Mouse (Mus musculus): Measurements from ENCODE around the gene Gtf2i. TPM values are rescaled to one million over a fixed set of nuclear protein-coding genes. Genes with fewer than 3 reads are reported as not detected.

Gtf2i gene
- polyA plus RNA-seq, 1 experiment from 2014 or later = 132 TPM

DNA sequence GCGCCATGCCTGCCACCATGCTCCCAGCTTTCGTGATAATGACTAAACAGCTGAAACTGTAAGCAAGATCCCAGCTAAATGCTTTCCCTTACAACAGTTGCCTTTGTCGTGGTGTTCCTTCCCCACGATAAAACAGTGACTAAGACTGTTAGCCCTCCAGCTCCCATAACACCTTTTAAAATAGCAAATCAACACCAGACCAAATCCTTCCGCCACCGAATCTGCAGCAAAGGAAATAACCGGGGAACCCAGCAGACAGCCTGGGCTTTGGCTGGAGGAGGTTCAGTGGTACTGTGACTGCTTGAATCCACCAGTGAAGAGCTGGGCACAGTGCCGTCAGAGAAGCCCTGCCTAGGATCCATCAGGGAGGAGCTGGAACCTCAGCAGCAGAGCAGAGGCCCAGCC, 65.3 kb downstream of the Gtf2i start:
- no peak overlapping the region for H3K9ac ChIP-seq (ENCODE audit: low read length)
- H3K27ac ChIP-seq (ENCODE audit: low read length) = no peak overlapping the region
- H3K36me3 ChIP-seq (ENCODE audit: control insufficient read depth, insufficient read depth) = peaks cover 93% of the 10 kb centered on the region
- no peak overlapping the region for H3K4me3 ChIP-seq (ENCODE audit: low read length)
- H3K27me3 ChIP-seq (ENCODE audit: control insufficient read depth, insufficient read depth, low read length) = no peaks in the 10 kb centered on the region
- H3K9me3 ChIP-seq (replicated peaks; ENCODE audit: control insufficient read depth, low read length) = no peaks in the 10 kb centered on the region
- H3K4me2 ChIP-seq (ENCODE audit: low read depth, low read length) = no peak overlapping the region
- WGBS = 83% methylated on average over 8 of the region's 8 CpGs
- ATAC-seq (replicated peaks; ENCODE audit: extremely low read depth, insufficient read depth, low FRiP score) = no peak
- H3K4me1 ChIP-seq (ENCODE audit: control insufficient read depth, insufficient read depth, low read length) = no peaks in the 10 kb centered on the region

DNA sequence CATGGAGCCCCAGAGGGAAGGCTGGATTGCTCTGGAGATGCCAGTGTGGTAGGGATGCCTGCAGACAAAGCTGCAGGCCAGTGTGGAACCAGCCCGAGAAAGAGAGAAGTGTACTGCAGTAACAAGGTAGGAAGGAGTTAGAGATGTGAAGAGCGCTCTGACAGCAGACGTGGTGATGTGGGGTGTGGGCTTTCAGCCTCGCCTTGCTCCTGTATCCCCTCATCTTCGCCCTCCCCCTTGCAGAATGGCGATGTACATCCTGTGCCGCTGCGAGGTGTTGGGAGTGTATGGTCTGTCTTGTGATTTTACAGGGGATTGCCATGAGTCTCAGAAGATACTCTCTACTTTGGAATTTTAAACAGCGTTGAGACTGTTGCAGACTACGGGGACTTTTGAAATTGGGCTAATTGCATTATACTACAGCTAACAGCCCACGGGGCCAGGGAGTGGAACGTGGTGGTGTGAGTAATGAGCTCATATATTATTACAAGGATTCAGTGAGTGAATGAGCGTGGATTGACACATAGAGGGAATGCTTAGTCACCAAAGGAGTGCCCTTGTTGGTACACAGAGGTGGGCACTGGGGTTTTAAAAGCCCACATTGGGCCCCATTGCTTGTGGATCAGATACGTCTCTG, 65.8 kb downstream of the Gtf2i start:
- Histone ChIP-seq H3K36me3 (ENCODE audit: control insufficient read depth, insufficient read depth) (peaks cover 95% of the 10 kb centered on the region), H3K27me3 (ENCODE audit: control insufficient read depth, insufficient read depth, low read length) (no peaks in the 10 kb centered on the region), H3K9me3 (replicated peaks; ENCODE audit: control insufficient read depth, low read length) (no peaks in the 10 kb centered on the region), H3K4me2 (ENCODE audit: low read depth, low read length) (no peak overlapping the region), H3K4me1 (ENCODE audit: control insufficient read depth, insufficient read depth, low read length) (no peaks in the 10 kb centered on the region), H3K9ac (ENCODE audit: low read length) (no peak overlapping the region), H3K4me3 (ENCODE audit: low read length) (no peak overlapping the region), H3K27ac (ENCODE audit: low read length) (no peak overlapping the region)
- ATAC-seq (replicated peaks; ENCODE audit: extremely low read depth, insufficient read depth, low FRiP score) = no peak
- 89% methylated on average over 14 of the region's 14 CpGs for WGBS

GRCm38 (mm10) chr5:134246146-134246545, 68.4 kb downstream of the Gtf2i start:
- Histone ChIP-seq H3K9ac (ENCODE audit: low read length) (no peak overlapping the region), H3K4me2 (ENCODE audit: low read depth, low read length) (no peak overlapping the region), H3K27ac (ENCODE audit: low read length) (no peak overlapping the region), H3K4me1 (ENCODE audit: control insufficient read depth, insufficient read depth, low read length) (no peaks in the 10 kb centered on the region), H3K36me3 (ENCODE audit: control insufficient read depth, insufficient read depth) (peaks cover 97% of the 10 kb centered on the region), H3K9me3 (replicated peaks; ENCODE audit: control insufficient read depth, low read length) (no peaks in the 10 kb centered on the region), H3K4me3 (ENCODE audit: low read length) (no peak overlapping the region), H3K27me3 (ENCODE audit: control insufficient read depth, insufficient read depth, low read length) (no peaks in the 10 kb centered on the region)
- no peak for ATAC-seq (replicated peaks; ENCODE audit: extremely low read depth, insufficient read depth, low FRiP score)
- WGBS = 87% methylated on average over 5 of the region's 5 CpGs

DNA sequence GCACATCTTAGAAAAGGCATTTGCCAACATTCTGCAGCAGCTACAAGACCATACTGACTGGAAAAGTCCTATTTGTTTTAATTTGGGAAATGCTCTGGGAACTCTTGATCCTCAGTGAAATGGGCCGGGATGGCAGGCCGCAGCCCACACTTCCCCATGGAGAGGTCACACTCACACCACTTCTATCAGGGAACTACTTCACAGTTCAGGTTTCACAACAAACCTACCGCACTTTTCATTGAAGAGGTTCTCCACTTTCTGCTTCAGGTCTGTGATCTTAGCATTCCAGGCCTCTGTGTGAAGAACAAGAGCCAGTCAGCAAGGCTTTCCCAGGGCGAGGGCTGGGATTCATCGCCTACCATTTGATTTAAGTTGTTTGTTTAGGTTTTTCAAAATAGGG, 69.7 kb downstream of the Gtf2i start:
- H3K9me3 ChIP-seq (replicated peaks; ENCODE audit: control insufficient read depth, low read length) = no peaks in the 10 kb centered on the region
- H3K36me3 ChIP-seq (ENCODE audit: control insufficient read depth, insufficient read depth) = peaks cover 100% of the 10 kb centered on the region
- H3K4me1 ChIP-seq (ENCODE audit: control insufficient read depth, insufficient read depth, low read length) = no peaks in the 10 kb centered on the region
- no peaks in the 10 kb centered on the region for H3K27me3 ChIP-seq (ENCODE audit: control insufficient read depth, insufficient read depth, low read length)
- no peak overlapping the region for H3K27ac ChIP-seq (ENCODE audit: low read length)
- H3K4me2 ChIP-seq (ENCODE audit: low read depth, low read length) = no peak overlapping the region
- no peak for ATAC-seq (replicated peaks; ENCODE audit: extremely low read depth, insufficient read depth, low FRiP score)
- 87% methylated on average over 5 of the region's 5 CpGs for WGBS
- no peak overlapping the region for H3K4me3 ChIP-seq (ENCODE audit: low read length)
- H3K9ac ChIP-seq (ENCODE audit: low read length) = no peak overlapping the region

GRCm38 (mm10) chr5:134243661-134244436, 70.7 kb downstream of the Gtf2i start:
- H3K27ac ChIP-seq (ENCODE audit: low read length) = no peak overlapping the region
- no peaks in the 10 kb centered on the region for H3K9me3 ChIP-seq (replicated peaks; ENCODE audit: control insufficient read depth, low read length)
- no peaks in the 10 kb centered on the region for H3K27me3 ChIP-seq (ENCODE audit: control insufficient read depth, insufficient read depth, low read length)
- no peak overlapping the region for H3K9ac ChIP-seq (ENCODE audit: low read length)
- peaks cover 100% of the 10 kb centered on the region for H3K36me3 ChIP-seq (ENCODE audit: control insufficient read depth, insufficient read depth)
- no peak overlapping the region for H3K4me2 ChIP-seq (ENCODE audit: low read depth, low read length)
- ATAC-seq (replicated peaks; ENCODE audit: extremely low read depth, insufficient read depth, low FRiP score) = 0 out of 2 replicates have a peak, but pooled peaks have one; percentile 10
- WGBS = 89% methylated on average over 26 of the region's 26 CpGs
- no peak overlapping the region for H3K4me3 ChIP-seq (ENCODE audit: low read length)
- H3K4me1 ChIP-seq (ENCODE audit: control insufficient read depth, insufficient read depth, low read length) = no peaks in the 10 kb centered on the region

GRCm38 (mm10) chr5:134241831-134242230, 72.7 kb downstream of the Gtf2i start:
- WGBS = 77% methylated on average over 5 of the region's 5 CpGs
- H3K4me1 ChIP-seq (ENCODE audit: control insufficient read depth, insufficient read depth, low read length) = no peaks in the 10 kb centered on the region
- H3K36me3 ChIP-seq (ENCODE audit: control insufficient read depth, insufficient read depth) = peaks cover 97% of the 10 kb centered on the region
- H3K4me2 ChIP-seq (ENCODE audit: low read depth, low read length) = no peak overlapping the region
- no peak overlapping the region for H3K4me3 ChIP-seq (ENCODE audit: low read length)
- no peaks in the 10 kb centered on the region for H3K9me3 ChIP-seq (replicated peaks; ENCODE audit: control insufficient read depth, low read length)
- no peaks in the 10 kb centered on the region for H3K27me3 ChIP-seq (ENCODE audit: control insufficient read depth, insufficient read depth, low read length)
- no peak overlapping the region for H3K27ac ChIP-seq (ENCODE audit: low read length)
- H3K9ac ChIP-seq (ENCODE audit: low read length) = no peak overlapping the region
- no peak for ATAC-seq (replicated peaks; ENCODE audit: extremely low read depth, insufficient read depth, low FRiP score)

- Histone ChIP-seq H3K27ac (ENCODE audit: low read length) (no peak overlapping the region), H3K4me3 (ENCODE audit: low read length) (no peak overlapping the region), H3K36me3 (ENCODE audit: control insufficient read depth, insufficient read depth) (peaks cover 72% of the 10 kb centered on the region), H3K27me3 (ENCODE audit: control insufficient read depth, insufficient read depth, low read length) (no peaks in the 10 kb centered on the region), H3K4me2 (ENCODE audit: low read depth, low read length) (no peak overlapping the region), H3K9ac (ENCODE audit: low read length) (no peak overlapping the region), H3K4me1 (ENCODE audit: control insufficient read depth, insufficient read depth, low read length) (peaks cover 28% of the 10 kb centered on the region), H3K9me3 (replicated peaks; ENCODE audit: control insufficient read depth, low read length) (no peaks in the 10 kb centered on the region)
- ATAC-seq (replicated peaks; ENCODE audit: extremely low read depth, insufficient read depth, low FRiP score) = no peak
- 89% methylated on average over 28 of the region's 28 CpGs for WGBS
Measured at GRCm38 (mm10) chr5:134237936-134238760, 76.4 kb downstream of the Gtf2i start.

DNA sequence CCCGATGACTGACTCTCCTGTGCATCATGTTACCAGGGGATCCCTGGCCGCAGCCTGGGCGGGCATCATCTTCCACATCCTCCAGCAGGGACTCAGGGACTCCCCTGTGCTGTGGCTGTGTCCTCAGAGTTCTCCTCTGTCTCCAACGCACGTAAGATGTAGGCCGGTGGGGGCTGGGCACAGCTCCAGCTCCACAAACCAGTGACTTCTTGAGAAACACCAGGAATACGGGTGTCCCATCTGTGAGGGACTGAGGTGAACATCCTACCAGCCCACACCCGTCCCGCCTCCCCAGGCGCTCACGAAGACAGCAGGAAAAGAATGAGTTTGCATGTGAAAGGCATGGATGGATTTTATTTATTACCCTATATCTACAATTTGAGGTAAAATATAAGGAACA, 77.1 kb downstream of the Gtf2i start:
- H3K9me3 ChIP-seq (replicated peaks; ENCODE audit: control insufficient read depth, low read length) = no peaks in the 10 kb centered on the region

GRCm38 (mm10) chr5:134236796-134237195, 77.8 kb downstream of the Gtf2i start:
- Histone ChIP-seq H3K9me3 (replicated peaks; ENCODE audit: control insufficient read depth, low read length) (no peaks in the 10 kb centered on the region), H3K27ac (ENCODE audit: low read length) (peak overlapping the region; percentile 27; the same call in 1 of the 2 replicates), H3K4me1 (ENCODE audit: control insufficient read depth, insufficient read depth, low read length) (peaks cover 39% of the 10 kb centered on the region), H3K27me3 (ENCODE audit: control insufficient read depth, insufficient read depth, low read length) (no peaks in the 10 kb centered on the region), H3K4me2 (ENCODE audit: low read depth, low read length) (no peak overlapping the region), H3K36me3 (ENCODE audit: control insufficient read depth, insufficient read depth) (peaks cover 58% of the 10 kb centered on the region), H3K4me3 (ENCODE audit: low read length) (no peak overlapping the region), H3K9ac (ENCODE audit: low read length) (no peak overlapping the region)
- 73% methylated on average over 6 of the region's 6 CpGs for WGBS
- ATAC-seq (replicated peaks; ENCODE audit: extremely low read depth, insufficient read depth, low FRiP score) = no peak

More for the DNA sequence above, 77.1 kb downstream of the Gtf2i start:
- no peak overlapping the region for H3K4me2 ChIP-seq (ENCODE audit: low read depth, low read length)
- H3K9ac ChIP-seq (ENCODE audit: low read length) = no peak overlapping the region
- peaks cover 66% of the 10 kb centered on the region for H3K36me3 ChIP-seq (ENCODE audit: control insufficient read depth, insufficient read depth)
- WGBS = 89% methylated on average over 11 of the region's 11 CpGs
- H3K4me1 ChIP-seq (ENCODE audit: control insufficient read depth, insufficient read depth, low read length) = peaks cover 33% of the 10 kb centered on the region
- ATAC-seq (replicated peaks; ENCODE audit: extremely low read depth, insufficient read depth, low FRiP score) = no peak
- H3K27me3 ChIP-seq (ENCODE audit: control insufficient read depth, insufficient read depth, low read length) = no peaks in the 10 kb centered on the region
- no peak overlapping the region for H3K4me3 ChIP-seq (ENCODE audit: low read length)
- H3K27ac ChIP-seq (ENCODE audit: low read length) = no peak overlapping the region

All from heart, embryonic 16.5 days (tissue).